Mouse (Mus musculus) myocyte (in vitro differentiated cells): ENCODE measurements around the gene Sh3d21. TPM values are rescaled to one million over a fixed set of nuclear protein-coding genes. Genes with fewer than 3 reads are reported as not detected.

ENCODE experiments used
- H3K27me3 ChIP-seq: one replicate; pipeline ENCODE4 v1.6.1; 2011; ENCODE audit not compliant: control insufficient read depth, insufficient read depth, insufficient read length
- H3K36me3 ChIP-seq: one replicate; pipeline ENCODE4 v1.6.1; 2011; ENCODE audit not compliant: control insufficient read depth, insufficient read depth
- H3K4me2 ChIP-seq: one replicate; pipeline ENCODE4 v1.6.1; 2011; ENCODE audit warnings: low read depth, control low read depth
- H3K4me3 ChIP-seq: one replicate; pipeline ENCODE4 v1.5.1; 2011; ENCODE audit warnings: mild to moderate bottlenecking, control low read depth, moderate library complexity
- H3K79me2 ChIP-seq: one replicate; pipeline ENCODE4 v1.6.1; 2011; ENCODE audit not compliant: control insufficient read depth, insufficient read depth
- H3ac ChIP-seq: one replicate; pipeline ENCODE4 v1.6.1; 2011; ENCODE audit not compliant: control insufficient read depth, insufficient read length
- CEBPB ChIP-seq: IDR thresholded peaks from 2 replicates; pipeline ENCODE4 v1.6.1; 2011; ENCODE audit warnings: mild to moderate bottlenecking, moderate library complexity; ENCODE audit not compliant: poor library complexity, insufficient read depth, severe bottlenecking
- E2F4 ChIP-seq: IDR thresholded peaks from one replicate; pipeline ENCODE4 v1.6.1; 2011; ENCODE audit warnings: mild to moderate bottlenecking, control low read depth, moderate library complexity; ENCODE audit not compliant: insufficient read depth
- MAX ChIP-seq: IDR thresholded peaks from one replicate; pipeline ENCODE4 v1.6.1; 2011; ENCODE audit warnings: low read depth, mild to moderate bottlenecking, control low read depth
- MYOD1 ChIP-seq, 3 experiments: IDR thresholded peaks; one replicate each; pipeline ENCODE4 v1.6.1; 2011; ENCODE audit warnings: control low read depth in 2 of 3, low read depth in 2 of 3, mild to moderate bottlenecking in 2 of 3, moderate library complexity in 1 of 3; ENCODE audit not compliant: insufficient read length in 2 of 3, control insufficient read depth in 1 of 3
- MYOG ChIP-seq, 3 experiments: IDR thresholded peaks; one replicate each; pipeline ENCODE4 v1.6.1; 2011; ENCODE audit warnings: control low read depth in 2 of 3, low read depth in 2 of 3, mild to moderate bottlenecking in 2 of 3; ENCODE audit not compliant: insufficient read length in 2 of 3, control insufficient read depth in 1 of 3, insufficient read depth in 1 of 3
- POLR2A ChIP-seq: IDR thresholded peaks from one replicate; pipeline ENCODE4 v1.6.1; 2011; ENCODE audit warnings: low read depth, mild to moderate bottlenecking, control low read depth, moderate library complexity; ENCODE audit not compliant: insufficient read length
- POLR2AphosphoS2 ChIP-seq: IDR thresholded peaks from one replicate; pipeline ENCODE4 v1.6.1; 2011; ENCODE audit warnings: low read depth, control low read depth; ENCODE audit not compliant: insufficient read length
- REST ChIP-seq: IDR thresholded peaks from one replicate; pipeline ENCODE4 v1.6.1; 2011; ENCODE audit warnings: mild to moderate bottlenecking, control low read depth, moderate library complexity; ENCODE audit not compliant: insufficient read depth, insufficient read length
- SRF ChIP-seq: IDR thresholded peaks from one replicate; pipeline ENCODE4 v1.6.1; 2011; ENCODE audit warnings: low read depth; ENCODE audit not compliant: control insufficient read depth, insufficient read length
- TCF12 ChIP-seq: IDR thresholded peaks from one replicate; pipeline ENCODE4 v1.6.1; 2011; ENCODE audit warnings: mild to moderate bottlenecking, control low read depth; ENCODE audit not compliant: poor library complexity, insufficient read depth, severe bottlenecking
- TCF3 ChIP-seq: IDR thresholded peaks from one replicate; pipeline ENCODE4 v1.6.1; 2011; ENCODE audit warnings: low read depth, control low read depth; ENCODE audit not compliant: insufficient read length
- USF1 ChIP-seq: IDR thresholded peaks from one replicate; pipeline ENCODE4 v1.6.1; 2011; ENCODE audit warnings: low read depth, mild to moderate bottlenecking, control low read depth, moderate library complexity
- polyA plus RNA-seq: library from polyadenylated mRNA; unstranded; fragments of >200 nt; fragmentation: generic; extraction: Trizol; gene quantifications from one replicate; pipeline ENCODE4 v1.2.1, GENCODE M21; 2012; ENCODE audit warnings: missing spikeins

Sh3d21 gene
- polyA plus RNA-seq, 1 experiment = 0.23 TPM

DNA sequence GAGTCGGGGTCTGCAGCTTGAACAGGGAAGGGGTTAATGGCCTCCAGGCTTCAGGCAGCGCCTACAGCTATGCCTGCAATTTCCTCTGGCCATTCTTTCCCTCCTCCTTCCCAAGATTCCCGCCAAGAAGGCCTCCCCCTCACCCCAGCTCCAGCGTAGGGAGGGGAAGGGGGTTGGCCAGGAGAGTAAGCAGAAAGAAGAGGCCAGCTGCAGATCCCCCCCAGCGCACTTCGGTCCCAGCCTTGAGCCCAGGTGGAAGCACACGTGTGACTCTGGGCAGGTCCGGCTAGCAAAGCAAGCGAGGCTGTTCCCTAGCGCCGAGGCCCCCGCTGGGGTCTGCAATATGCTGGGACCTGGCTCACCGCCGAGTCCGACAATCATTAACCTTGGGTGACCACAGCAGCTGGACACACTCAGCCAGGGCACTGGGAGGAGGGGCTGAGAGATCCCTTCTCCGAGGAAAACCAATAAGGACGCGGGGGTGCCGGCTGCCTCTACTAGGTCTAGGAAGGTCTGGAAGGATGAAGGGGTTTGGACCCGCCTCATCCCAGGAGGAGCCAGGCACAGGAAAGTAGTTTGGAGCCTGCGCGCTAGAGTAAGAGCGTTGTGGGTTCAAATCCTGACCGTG lies 15.6 kb downstream of the Sh3d21 start, which contains the start of gene Eva1b:
Eva1b (plus strand) TSS at position 212 of the 628 bp plus-strand sequence.
- H3ac ChIP-seq = peak within 1 kb of the TSS; percentile 31
- H3K4me3 ChIP-seq = peak within 1 kb of the TSS; percentile 31
- TF ChIP-seq SRF (no peak), CEBPB (no peak), MAX (no peak), E2F4 (no peak), POLR2A (no peak), TCF3 (no peak), USF1 (no peak), MYOG (IDR thresholded peaks at IDR 0.05; ENCODE audit: control insufficient read depth in 1 of 3, insufficient read depth in 1 of 3, insufficient read length in 2 of 3, low read depth in 2 of 3) (no peak), POLR2AphosphoS2 (no peak), MYOD1 (IDR thresholded peaks at IDR 0.05; ENCODE audit: control insufficient read depth in 1 of 3, insufficient read length in 2 of 3, low read depth in 2 of 3) (no peak), TCF12 (no peak), REST (no peak)
- H3K36me3 ChIP-seq = no peaks in the 10 kb centered on the region
- peak within 1 kb of the TSS; percentile 60 for H3K4me2 ChIP-seq
- no peaks in the 10 kb centered on the region for H3K27me3 ChIP-seq
- peaks cover 4% of the 10 kb centered on the region for H3K79me2 ChIP-seq

GRCm38 (mm10) chr4:126146974-126147532 lies 16.2 kb downstream of the Sh3d21 start:
- Histone ChIP-seq H3K4me3 (no peak overlapping the region), H3ac (no peak overlapping the region), H3K36me3 (peaks cover 3% of the 10 kb centered on the region), H3K27me3 (no peaks in the 10 kb centered on the region), H3K79me2 (peaks cover 4% of the 10 kb centered on the region), H3K4me2 (no peak overlapping the region)
- no peak for TF ChIP-seq TCF3
- no peak for TF ChIP-seq POLR2AphosphoS2
- no peak for TF ChIP-seq MAX
- no peak for TF ChIP-seq TCF12
- no peak for TF ChIP-seq USF1
- TF ChIP-seq SRF = no peak
- TF ChIP-seq CEBPB = no peak
- no peak for TF ChIP-seq POLR2A
- TF ChIP-seq REST = no peak
- no peak for TF ChIP-seq MYOG (IDR thresholded peaks at IDR 0.05; ENCODE audit: control insufficient read depth in 1 of 3, insufficient read depth in 1 of 3, insufficient read length in 2 of 3, low read depth in 2 of 3)
- no peak for TF ChIP-seq E2F4
- TF ChIP-seq MYOD1 (IDR thresholded peaks at IDR 0.05; ENCODE audit: control insufficient read depth in 1 of 3, insufficient read length in 2 of 3, low read depth in 2 of 3) = no peak

- no peak overlapping the region for H3K4me2 ChIP-seq
- peaks cover 4% of the 10 kb centered on the region for H3K79me2 ChIP-seq
- H3K27me3 ChIP-seq = no peaks in the 10 kb centered on the region
- no peak for TF ChIP-seq POLR2A
- no peak for TF ChIP-seq E2F4
- TF ChIP-seq MAX = no peak
- no peak for TF ChIP-seq MYOD1 (IDR thresholded peaks at IDR 0.05; ENCODE audit: control insufficient read depth in 1 of 3, insufficient read length in 2 of 3, low read depth in 2 of 3)
- no peak for TF ChIP-seq SRF
- no peak for TF ChIP-seq CEBPB
- TF ChIP-seq TCF3 = no peak
- no peak for TF ChIP-seq TCF12
- TF ChIP-seq USF1 = no peak
- TF ChIP-seq POLR2AphosphoS2 = no peak
- TF ChIP-seq REST = no peak
- TF ChIP-seq MYOG (IDR thresholded peaks at IDR 0.05; ENCODE audit: control insufficient read depth in 1 of 3, insufficient read depth in 1 of 3, insufficient read length in 2 of 3, low read depth in 2 of 3) = no peak
- no peak overlapping the region for H3ac ChIP-seq
- no peak overlapping the region for H3K4me3 ChIP-seq
- H3K36me3 ChIP-seq = peaks cover 16% of the 10 kb centered on the region
These were observed 17.9 kb downstream of the Sh3d21 start for GRCm38 (mm10) chr4:126145396-126145795.

DNA sequence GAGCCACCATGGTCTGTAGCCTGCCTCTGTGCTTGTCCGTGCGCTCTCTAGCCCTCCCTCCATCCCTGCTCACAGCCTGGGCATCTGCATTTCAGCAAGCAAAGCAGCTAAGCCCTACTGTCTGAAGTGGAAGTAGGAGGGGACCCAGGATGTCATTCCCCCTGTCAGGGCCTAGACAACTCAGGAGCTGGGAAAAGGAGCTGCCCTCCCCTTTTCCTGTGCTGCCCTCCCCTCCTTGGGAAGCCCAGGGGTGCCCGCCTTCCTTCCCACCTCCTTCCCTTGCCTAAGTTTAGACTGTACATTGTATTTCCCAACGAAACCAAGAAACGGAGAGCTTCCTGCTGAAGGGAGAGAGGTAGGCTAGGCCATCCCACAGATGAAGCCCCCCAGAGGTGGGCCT lies 22.3 kb downstream of the Sh3d21 start:
- H3ac ChIP-seq = no peak overlapping the region
- H3K36me3 ChIP-seq = peaks cover 44% of the 10 kb centered on the region
- H3K4me2 ChIP-seq = no peak overlapping the region
- TF ChIP-seq USF1 = no peak
- TF ChIP-seq MYOG (IDR thresholded peaks at IDR 0.05; ENCODE audit: control insufficient read depth in 1 of 3, insufficient read depth in 1 of 3, insufficient read length in 2 of 3, low read depth in 2 of 3) = no peak
- no peak for TF ChIP-seq TCF3
- no peak for TF ChIP-seq MAX
- no peak for TF ChIP-seq TCF12
- TF ChIP-seq REST = no peak
- TF ChIP-seq POLR2A = no peak
- TF ChIP-seq MYOD1 (IDR thresholded peaks at IDR 0.05; ENCODE audit: control insufficient read depth in 1 of 3, insufficient read length in 2 of 3, low read depth in 2 of 3) = no peak
- no peak for TF ChIP-seq POLR2AphosphoS2
- no peak for TF ChIP-seq E2F4
- TF ChIP-seq SRF = no peak
- no peak for TF ChIP-seq CEBPB
- H3K4me3 ChIP-seq = no peak overlapping the region
- H3K27me3 ChIP-seq = no peaks in the 10 kb centered on the region
- no peaks in the 10 kb centered on the region for H3K79me2 ChIP-seq
